Comparison of ENCODE assay signal across 29 mouse cellular contexts in the genomic region with DNA sequence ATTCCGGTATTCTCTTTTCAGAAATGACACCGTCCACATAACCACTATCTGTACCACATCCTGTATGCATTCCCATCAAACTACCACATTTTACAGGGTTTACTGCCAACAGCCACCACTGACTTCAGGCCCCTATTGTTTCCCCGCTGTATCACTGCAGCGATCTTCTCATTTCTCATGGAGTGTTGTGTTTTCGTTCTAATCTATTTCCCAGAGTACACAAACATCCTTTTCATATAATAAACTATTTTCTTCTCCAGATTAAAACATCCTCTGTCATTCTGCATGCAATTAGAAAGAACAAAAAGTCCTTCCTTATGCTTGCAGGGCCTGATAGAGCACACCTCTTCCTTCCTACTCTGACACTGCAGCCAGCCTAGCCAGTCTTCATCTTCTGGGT.
DNase-seq lines count a peak whose midpoint lies in the region; ATAC-seq and TF ChIP-seq lines count a peak whose summit lies in the region.
"Had no signal": no experiment of that assay in that cellular context is flagged by ENCODE, and none has a peak within 500 bp of the region (broad histone marks: within the 10 kb centered on the region; RNA-seq: fewer than 3 reads in every experiment).

No protein-coding gene starts in this region.

- H3K79me2 ChIP-seq in liver, adult 2 months (ENCODE audit: control insufficient read depth, insufficient read depth, low read length), result no peaks in the 10 kb centered on the region

- peak; percentile 9 for DNase-seq in liver, adult 2 months (ENCODE audit: extremely low read depth, low read depth, low spot score)
- DNase-seq in liver, result no peak
- DNase-seq in lung, adult 18-20 months, result peak; percentile 18 to 41
- no peak for DNase-seq in lung, adult 2 months
- peak; percentile 7 for DNase-seq in lung, postnatal 14 days
- no peak for DNase-seq in forebrain, embryonic 10.5 days (ENCODE audit: extremely low spot score, low spot score)
- no peak for DNase-seq in spleen, postnatal 14 days (ENCODE audit: low spot score in 2 of 2)
- DNase-seq: adrenal gland, postnatal 10 days; adrenal gland, postnatal 36 days; B cell, adult 2 months; cerebellum, adult 18-20 months; cerebellum, adult 9-10 months; cerebellum, postnatal 14 days; gastrocnemius, postnatal 36 days; heart, adult 2 months; heart, postnatal 10 days; heart, postnatal 36 days had no signal

- no peaks in the 10 kb centered on the region for H3K9me3 ChIP-seq in forebrain, embryonic 10.5 days
- H3K9me3 ChIP-seq: embryonic facial prominence, embryonic 12.5 days; embryonic facial prominence, embryonic 15.5 days; forebrain, embryonic 12.5 days; forebrain, embryonic 15.5 days; G1E; heart, embryonic 10.5 days; hindbrain, embryonic 10.5 days; hindbrain, embryonic 13.5 days had no signal

- no peaks in the 10 kb centered on the region for H3K27me3 ChIP-seq in liver, adult 2 months (ENCODE audit: control insufficient read depth, insufficient read depth, low read length)
- H3K27me3 ChIP-seq in forebrain, embryonic 10.5 days (ENCODE audit: poor library complexity, severe bottlenecking), result no peaks in the 10 kb centered on the region
- H3K27me3 ChIP-seq: CH12.LX; embryonic facial prominence, embryonic 12.5 days; embryonic facial prominence, embryonic 15.5 days; forebrain, embryonic 12.5 days; forebrain, embryonic 15.5 days; hindbrain, embryonic 13.5 days had no signal

- TF ChIP-seq POLR2A in liver, adult 2 months (IDR thresholded peaks at IDR 0.05; ENCODE audit: extremely low read depth, insufficient read depth, low read length), result no peak
- TF ChIP-seq POLR2A in lung, adult 2 months (IDR thresholded peaks at IDR 0.05; ENCODE audit: borderline replicate concordance, extremely low read depth, low read depth, low read length), result no peak

- H3K27ac ChIP-seq in liver, adult 2 months (replicated peaks; ENCODE audit: insufficient read depth, low read depth, low read length), result no peak overlapping the region
- no peak overlapping the region for H3K27ac ChIP-seq in forebrain, embryonic 10.5 days
- H3K27ac ChIP-seq: embryonic facial prominence, embryonic 12.5 days; embryonic facial prominence, embryonic 15.5 days; forebrain, embryonic 12.5 days; forebrain, embryonic 15.5 days; heart, adult 2 months; heart, embryonic 10.5 days; hindbrain, embryonic 10.5 days; hindbrain, embryonic 13.5 days had no signal

- no peak overlapping the region for H3K9ac ChIP-seq in liver, adult 2 months (ENCODE audit: low read depth, low read length)
- H3K9ac ChIP-seq: embryonic facial prominence, embryonic 12.5 days; embryonic facial prominence, embryonic 15.5 days; forebrain, embryonic 12.5 days; forebrain, embryonic 15.5 days; hindbrain, embryonic 13.5 days had no signal

- ATAC-seq in common myeloid progenitor, adult 5-6 weeks (replicated peaks; ENCODE audit: low read depth, poor library complexity, severe bottlenecking), result peak; percentile 73
- ATAC-seq: forebrain, embryonic 15.5 days; hindbrain, embryonic 16.5 days; Patski had no signal

- WGBS in liver, adult 2 months, result 76% methylated on average over 5 of the region's 5 CpGs
- 42% methylated on average over 5 of the region's 5 CpGs for WGBS in lung, adult 2 months
- 90% methylated on average over 5 of the region's 5 CpGs for WGBS in forebrain, embryonic 10.5 days

- TF ChIP-seq CTCF in liver, adult 2 months (IDR thresholded peaks at IDR 0.05; ENCODE audit: low read depth, low read length), result no peak
- no peak for TF ChIP-seq CTCF in lung, adult 2 months (IDR thresholded peaks at IDR 0.05; ENCODE audit: insufficient read depth, low read length)

- no peaks in the 10 kb centered on the region for H3K4me1 ChIP-seq in liver, adult 2 months (ENCODE audit: control insufficient read depth, insufficient read depth, low read length)
- H3K4me1 ChIP-seq in lung, adult 2 months (ENCODE audit: control insufficient read depth, insufficient read depth, low read length), result peaks cover 3% of the 10 kb centered on the region; the same call in 1 of the 2 replicates
- H3K4me1 ChIP-seq in forebrain, embryonic 10.5 days, result no peaks in the 10 kb centered on the region
- H3K4me1 ChIP-seq: embryonic facial prominence, embryonic 12.5 days; embryonic facial prominence, embryonic 15.5 days; forebrain, embryonic 12.5 days; forebrain, embryonic 15.5 days; heart, embryonic 10.5 days; hindbrain, embryonic 10.5 days; hindbrain, embryonic 13.5 days had no signal

- H3K4me3 ChIP-seq in liver, adult 2 months (ENCODE audit: insufficient read depth, low read depth, low read length), result no peak overlapping the region
- no peak overlapping the region for H3K4me3 ChIP-seq in lung, adult 2 months (replicated peaks; ENCODE audit: extremely low read depth, low read depth, low read length)
- no peak overlapping the region for H3K4me3 ChIP-seq in forebrain, embryonic 10.5 days
- H3K4me3 ChIP-seq: embryonic facial prominence, embryonic 12.5 days; embryonic facial prominence, embryonic 15.5 days; forebrain, embryonic 12.5 days; forebrain, embryonic 15.5 days; heart, adult 2 months; heart, embryonic 10.5 days; hindbrain, embryonic 10.5 days; hindbrain, embryonic 13.5 days had no signal

- H3K36me3 ChIP-seq in liver, adult 2 months (ENCODE audit: control insufficient read depth, insufficient read depth, low read length), result no peaks in the 10 kb centered on the region
- no peaks in the 10 kb centered on the region for H3K36me3 ChIP-seq in forebrain, embryonic 10.5 days (replicated peaks)
- H3K36me3 ChIP-seq: embryonic facial prominence, embryonic 12.5 days; embryonic facial prominence, embryonic 15.5 days; forebrain, embryonic 12.5 days; forebrain, embryonic 15.5 days; G1E; heart, embryonic 10.5 days; hindbrain, embryonic 10.5 days; hindbrain, embryonic 13.5 days had no signal

Comparison
In these comparisons a context has a peak if more than half of its experiments do, and no peak if none do; other contexts are left out.
1. DNase-seq: peak in liver, adult 2 months (single experiment), lung, adult 18-20 months (2 of 2) and lung, postnatal 14 days (single experiment); none in liver (single experiment), lung, adult 2 months (single experiment), forebrain, embryonic 10.5 days (single experiment) and spleen, postnatal 14 days (0 of 2).